Mouse (Mus musculus): ENCODE measurements at regions not wholly inside any gene's neighbourhood (a gene's known extent, or its start where the extent isn't known, plus 50 kb on each side); places are given as distances from the start of the nearest gene placed in this dataset.
A peak's percentile ranks its signal among the peaks of the same experiment; 100 is the strongest.

- Histone ChIP-seq H3K27ac (ENCODE audit: control insufficient read depth, insufficient read depth, low read depth, low read length) (no peak overlapping the region), H3K27me3 (ENCODE audit: control insufficient read depth, insufficient read depth, low read length) (no peaks in the 10 kb centered on the region), H3K4me3 (ENCODE audit: control insufficient read depth, low read depth, low read length) (no peak overlapping the region), H3K36me3 (ENCODE audit: control insufficient read depth, insufficient read depth, low read length) (no peaks in the 10 kb centered on the region), H3K4me1 (ENCODE audit: control insufficient read depth, insufficient read depth, low read length) (no peaks in the 10 kb centered on the region)
- TF ChIP-seq CTCF (IDR thresholded peaks at IDR 0.05; ENCODE audit: control insufficient read depth, insufficient read depth, insufficient replicate concordance, low read depth, low read length) (no peak), POLR2A (IDR thresholded peaks at IDR 0.05; ENCODE audit: control insufficient read depth, low read depth, low read length) (no peak)
Observed at GRCm38 (mm10) chr15:51709871-51710655, 2174.6 kb upstream of the Gm7489 start.

DNA sequence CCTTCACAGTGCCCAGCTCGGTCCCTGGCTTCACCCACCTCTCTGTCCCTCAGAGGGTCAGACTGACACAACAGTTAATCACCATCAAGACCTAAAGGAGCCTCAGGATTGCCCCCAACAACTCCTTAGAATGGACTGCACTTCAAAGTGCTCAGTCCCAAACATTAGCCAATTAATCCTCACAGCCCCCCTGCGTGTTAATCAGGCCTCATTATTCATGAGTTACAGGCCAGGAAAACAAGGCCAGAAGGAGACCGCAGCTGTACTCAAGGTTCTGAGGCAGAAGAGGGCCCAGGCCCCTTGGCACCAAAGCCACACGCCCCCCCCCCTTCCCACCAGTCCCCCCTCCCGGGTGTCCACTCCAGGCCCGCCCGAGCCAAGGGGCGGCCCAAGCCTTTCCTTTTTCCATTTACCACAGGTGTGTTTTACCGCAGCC is 2163.8 kb upstream of the Gm7489 start:
- no peak for TF ChIP-seq POLR2A (IDR thresholded peaks at IDR 0.05; ENCODE audit: control insufficient read depth, low read depth, low read length)
- no peak for TF ChIP-seq CTCF (IDR thresholded peaks at IDR 0.05; ENCODE audit: control insufficient read depth, insufficient read depth, insufficient replicate concordance, low read depth, low read length)
- Histone ChIP-seq H3K36me3 (ENCODE audit: control insufficient read depth, insufficient read depth, low read length) (no peaks in the 10 kb centered on the region), H3K27me3 (ENCODE audit: control insufficient read depth, insufficient read depth, low read length) (no peaks in the 10 kb centered on the region), H3K27ac (ENCODE audit: control insufficient read depth, insufficient read depth, low read depth, low read length) (no peak overlapping the region), H3K4me3 (ENCODE audit: control insufficient read depth, low read depth, low read length) (no peak overlapping the region), H3K4me1 (ENCODE audit: control insufficient read depth, insufficient read depth, low read length) (peaks cover 2% of the 10 kb centered on the region)

- Histone ChIP-seq H3K4me3 (ENCODE audit: control insufficient read depth, low read depth, low read length) (no peak overlapping the region), H3K4me1 (ENCODE audit: control insufficient read depth, insufficient read depth, low read length) (peaks cover 2% of the 10 kb centered on the region), H3K36me3 (ENCODE audit: control insufficient read depth, insufficient read depth, low read length) (no peaks in the 10 kb centered on the region), H3K27me3 (ENCODE audit: control insufficient read depth, insufficient read depth, low read length) (no peaks in the 10 kb centered on the region), H3K27ac (ENCODE audit: control insufficient read depth, insufficient read depth, low read depth, low read length) (no peak overlapping the region)
- TF ChIP-seq CTCF (IDR thresholded peaks at IDR 0.05; ENCODE audit: control insufficient read depth, insufficient read depth, insufficient replicate concordance, low read depth, low read length) (no peak), POLR2A (IDR thresholded peaks at IDR 0.05; ENCODE audit: control insufficient read depth, low read depth, low read length) (no peak)
Observed at GRCm38 (mm10) chr15:51721363-51721762, 2163.3 kb upstream of the Gm7489 start.

DNA sequence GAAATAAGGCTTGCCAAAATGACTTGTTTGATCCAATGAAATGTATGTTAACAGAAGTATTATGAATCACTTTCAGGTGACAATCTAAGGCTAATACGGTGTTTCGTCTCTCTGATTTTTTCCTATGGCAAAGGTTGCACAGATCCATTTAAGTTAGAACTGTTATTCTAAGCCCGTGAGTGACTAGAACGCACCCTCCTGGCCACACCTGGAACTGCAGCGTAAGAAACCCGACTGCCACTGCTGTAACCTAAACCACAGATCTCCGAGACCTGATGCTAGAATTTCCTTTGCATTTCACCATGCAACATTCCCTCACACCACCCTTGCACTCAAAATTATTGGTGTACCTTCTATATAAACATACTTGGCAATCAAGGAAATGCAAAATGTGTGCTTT is 2160.6 kb upstream of the Gm7489 start:
- Histone ChIP-seq H3K36me3 (ENCODE audit: control insufficient read depth, insufficient read depth, low read length) (no peaks in the 10 kb centered on the region), H3K4me1 (ENCODE audit: control insufficient read depth, insufficient read depth, low read length) (peaks cover 2% of the 10 kb centered on the region), H3K27me3 (ENCODE audit: control insufficient read depth, insufficient read depth, low read length) (no peaks in the 10 kb centered on the region), H3K4me3 (ENCODE audit: control insufficient read depth, low read depth, low read length) (no peak overlapping the region), H3K27ac (ENCODE audit: control insufficient read depth, insufficient read depth, low read depth, low read length) (no peak overlapping the region)
- no peak for TF ChIP-seq POLR2A (IDR thresholded peaks at IDR 0.05; ENCODE audit: control insufficient read depth, low read depth, low read length)
- peak; percentile 63; the same call in 1 of the 2 replicates for TF ChIP-seq CTCF (IDR thresholded peaks at IDR 0.05; ENCODE audit: control insufficient read depth, insufficient read depth, insufficient replicate concordance, low read depth, low read length)

GRCm38 (mm10) chr15:51725457-51725856 is 2159.2 kb upstream of the Gm7489 start:
- no peaks in the 10 kb centered on the region for H3K36me3 ChIP-seq (ENCODE audit: control insufficient read depth, insufficient read depth, low read length)
- TF ChIP-seq POLR2A (IDR thresholded peaks at IDR 0.05; ENCODE audit: control insufficient read depth, low read depth, low read length) (no peak), CTCF (IDR thresholded peaks at IDR 0.05; ENCODE audit: control insufficient read depth, insufficient read depth, insufficient replicate concordance, low read depth, low read length) (no peak)
- H3K4me3 ChIP-seq (ENCODE audit: control insufficient read depth, low read depth, low read length): no peak overlapping the region
- H3K27ac ChIP-seq (ENCODE audit: control insufficient read depth, insufficient read depth, low read depth, low read length): no peak overlapping the region
- H3K27me3 ChIP-seq (ENCODE audit: control insufficient read depth, insufficient read depth, low read length): no peaks in the 10 kb centered on the region
- peaks cover 2% of the 10 kb centered on the region for H3K4me1 ChIP-seq (ENCODE audit: control insufficient read depth, insufficient read depth, low read length)

- Histone ChIP-seq H3K27me3 (ENCODE audit: control insufficient read depth, insufficient read depth, low read length) (no peaks in the 10 kb centered on the region), H3K27ac (ENCODE audit: control insufficient read depth, insufficient read depth, low read depth, low read length) (no peak overlapping the region), H3K36me3 (ENCODE audit: control insufficient read depth, insufficient read depth, low read length) (no peaks in the 10 kb centered on the region), H3K4me3 (ENCODE audit: control insufficient read depth, low read depth, low read length) (no peak overlapping the region), H3K4me1 (ENCODE audit: control insufficient read depth, insufficient read depth, low read length) (peaks cover 5% of the 10 kb centered on the region)
- TF ChIP-seq POLR2A (IDR thresholded peaks at IDR 0.05; ENCODE audit: control insufficient read depth, low read depth, low read length): no peak
- no peak for TF ChIP-seq CTCF (IDR thresholded peaks at IDR 0.05; ENCODE audit: control insufficient read depth, insufficient read depth, insufficient replicate concordance, low read depth, low read length)
Observed at GRCm38 (mm10) chr15:51730106-51730505, 2154.6 kb upstream of the Gm7489 start.

DNA sequence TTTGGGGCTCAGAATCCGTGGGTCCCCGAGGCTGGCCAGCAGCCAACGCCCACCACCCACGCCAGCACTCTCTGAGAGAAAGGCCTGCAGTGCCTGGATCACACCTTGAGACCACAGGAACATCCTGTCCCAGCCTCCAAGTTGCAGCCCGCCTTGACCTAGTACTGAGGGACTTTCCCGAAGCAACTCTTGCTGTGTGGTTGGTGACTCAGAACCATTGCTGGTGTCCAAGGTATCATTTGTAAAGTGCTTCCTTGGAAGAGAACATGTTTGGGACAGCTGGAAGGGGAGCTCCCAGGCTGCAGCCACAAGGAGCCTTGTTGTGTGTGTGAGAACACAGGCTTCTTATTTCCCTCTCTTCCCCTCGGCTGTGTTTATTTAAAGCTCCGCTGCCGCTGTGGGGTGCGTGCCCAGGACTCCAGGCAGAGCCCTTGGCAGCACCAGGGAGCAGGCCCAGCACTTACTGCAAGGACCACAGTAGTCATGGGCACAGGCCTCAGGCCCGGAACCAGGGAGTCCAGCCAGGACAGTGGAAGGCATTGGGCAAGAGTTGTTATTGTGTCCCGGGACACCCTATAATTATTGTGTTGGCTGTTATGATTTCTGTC is 2153.8 kb upstream of the Gm7489 start:
- Histone ChIP-seq H3K4me3 (ENCODE audit: control insufficient read depth, low read depth, low read length) (no peak overlapping the region), H3K36me3 (ENCODE audit: control insufficient read depth, insufficient read depth, low read length) (no peaks in the 10 kb centered on the region), H3K4me1 (ENCODE audit: control insufficient read depth, insufficient read depth, low read length) (peaks cover 5% of the 10 kb centered on the region), H3K27ac (ENCODE audit: control insufficient read depth, insufficient read depth, low read depth, low read length) (no peak overlapping the region), H3K27me3 (ENCODE audit: control insufficient read depth, insufficient read depth, low read length) (no peaks in the 10 kb centered on the region)
- TF ChIP-seq CTCF (IDR thresholded peaks at IDR 0.05; ENCODE audit: control insufficient read depth, insufficient read depth, insufficient replicate concordance, low read depth, low read length) (no peak), POLR2A (IDR thresholded peaks at IDR 0.05; ENCODE audit: control insufficient read depth, low read depth, low read length) (no peak)

All from testis, adult 2 months (tissue).